Mouse (Mus musculus) B cell, adult (primary cell): ENCODE results near the gene Tex13a. TPM values are rescaled to one million over a fixed set of nuclear protein-coding genes. Genes with fewer than 3 reads are reported as not detected.

ENCODE experiments used
- total RNA-seq: library from RNA; stranded (reverse); gene quantifications from 4 replicates; pipeline ENCODE4 v1.2.4, GENCODE M21; 2023; ENCODE audit not compliant: inconsistent age

Tex13a gene
- total RNA-seq = not detected in 4 replicates

GRCm38 (mm10) chrX:138209480-138209879 lies at the start of gene Tex13a:
Gene Tex13a, minus strand, starts transcription at chrX:138209580.

